Mouse (Mus musculus) adrenal gland (tissue): ENCODE data around the gene Efcab12.

Source experiments
- microRNA-seq, 2 experiments: library from miRNA; unstranded; fragments of <30 nt; microRNA quantifications; one replicate each; pipeline ENCODE4; 2019

Efcab12 gene

Small RNA genes within 50 kb of the gene (microRNA-seq; reads per million reads assigned to microRNA genes)
- 0 to 0.12 reads per million in 2 experiments for gene Mir7660
